Mouse (Mus musculus): ENCODE measurements around the gene Sh3gl1.
A peak's percentile ranks its signal among the peaks of the same experiment; 100 is the strongest.
"Not testable (repeated sequence)": the region's sequence is repeated elsewhere in the genome, so short reads cannot be mapped to it uniquely, and the experiment has no call there.

Sh3gl1 gene

DNA sequence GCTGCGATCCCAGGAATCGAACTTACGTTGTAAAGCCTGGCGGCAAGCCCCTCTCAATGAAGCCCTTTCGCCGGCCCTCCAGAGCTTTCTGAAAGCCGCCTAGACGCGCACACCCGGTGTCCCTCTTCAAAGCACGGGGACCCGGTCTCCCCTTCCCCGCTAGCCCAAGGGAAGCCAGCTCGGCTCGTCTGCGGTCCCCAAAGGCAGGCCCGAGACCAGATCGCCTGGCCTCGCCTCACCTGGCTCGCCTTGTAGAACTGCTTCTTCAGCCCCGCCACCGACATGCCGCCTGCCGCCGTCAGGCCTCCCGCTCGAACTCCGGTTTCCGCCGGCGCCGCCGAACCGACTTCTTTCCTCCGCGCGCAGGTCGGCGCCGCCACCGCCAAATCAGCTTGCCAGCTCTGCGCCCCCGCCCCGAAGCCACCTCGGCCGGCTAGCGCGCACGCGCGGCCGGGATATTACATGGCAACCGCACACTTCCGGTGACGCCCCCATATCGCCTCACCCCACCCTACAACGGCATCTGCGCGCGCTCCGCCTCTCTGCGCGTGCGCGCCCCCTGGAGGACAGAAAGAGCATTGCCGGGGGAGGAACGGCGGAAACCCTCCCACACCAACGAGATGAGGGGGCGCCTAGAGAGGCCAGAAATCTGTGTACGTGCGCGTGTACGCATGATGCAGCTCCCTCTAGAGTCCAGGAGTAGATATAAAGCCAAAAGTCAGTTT is at the start of gene Sh3gl1:
TSS of gene Sh3gl1 (minus strand) at position 460 of the 725 bp plus-strand sequence.
- DNase-seq = peak; percentile 99

DNA sequence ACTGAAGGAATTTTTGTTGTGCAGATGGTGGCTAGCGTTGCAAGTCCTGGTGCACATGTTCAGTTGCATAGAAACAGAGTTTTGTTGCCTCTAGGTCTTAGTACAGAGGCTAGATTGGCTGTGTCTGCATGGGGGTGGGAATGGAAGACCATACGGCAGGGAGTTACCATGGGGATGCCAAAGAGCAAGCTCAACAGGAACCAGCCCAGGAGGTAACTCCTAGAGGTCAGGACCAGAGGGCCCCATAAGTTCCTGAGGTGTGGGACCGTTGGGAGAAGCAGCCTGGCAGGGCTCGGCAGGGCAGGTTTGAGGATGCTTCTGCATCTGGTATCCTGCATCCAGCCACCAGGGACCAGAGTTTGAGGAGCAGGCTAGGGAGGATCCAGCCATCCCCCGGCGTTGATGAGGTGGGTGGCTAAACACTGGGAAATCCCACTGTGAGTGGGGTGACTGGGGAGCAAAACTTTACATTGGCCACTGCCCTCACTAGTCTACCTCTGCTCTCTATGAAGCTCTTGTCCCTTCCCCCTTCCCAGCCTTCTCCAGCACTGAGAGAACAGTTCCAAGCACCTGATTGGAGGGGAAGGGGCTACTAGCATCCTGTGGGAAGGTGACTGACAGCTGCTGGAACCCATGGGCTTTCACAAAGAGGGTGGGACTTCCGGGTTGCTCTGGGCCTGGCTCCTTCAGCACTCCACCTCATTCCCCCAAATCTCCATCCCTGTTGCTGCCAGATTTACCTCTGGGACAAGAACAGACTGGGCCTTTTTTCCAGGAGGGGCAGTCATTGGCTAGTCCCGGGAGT is 44.5 kb upstream of the Sh3gl1 start:
- peak; percentile 92 for DNase-seq

DNA sequence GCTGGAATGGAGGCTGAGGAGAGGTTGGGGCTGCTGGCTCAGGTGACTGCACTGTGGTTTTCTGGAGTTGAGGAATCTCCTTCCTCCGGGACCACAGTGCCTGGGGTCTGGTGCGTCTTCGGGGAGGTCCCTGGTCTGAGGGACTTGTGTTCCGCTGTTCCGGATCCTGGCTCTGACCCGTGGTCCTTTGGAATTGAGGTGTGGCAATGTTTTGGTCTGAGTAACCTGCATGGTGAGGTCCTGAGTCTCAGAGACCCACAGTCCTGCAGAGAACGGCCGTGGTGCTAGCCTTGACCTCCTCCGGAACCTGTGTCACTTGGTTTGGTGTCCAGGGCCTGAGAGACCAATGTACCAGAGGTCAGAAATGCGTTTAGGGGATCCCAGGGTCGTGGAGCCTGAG is 43.5 kb upstream of the Sh3gl1 start:
- no peak for DNase-seq

DNA sequence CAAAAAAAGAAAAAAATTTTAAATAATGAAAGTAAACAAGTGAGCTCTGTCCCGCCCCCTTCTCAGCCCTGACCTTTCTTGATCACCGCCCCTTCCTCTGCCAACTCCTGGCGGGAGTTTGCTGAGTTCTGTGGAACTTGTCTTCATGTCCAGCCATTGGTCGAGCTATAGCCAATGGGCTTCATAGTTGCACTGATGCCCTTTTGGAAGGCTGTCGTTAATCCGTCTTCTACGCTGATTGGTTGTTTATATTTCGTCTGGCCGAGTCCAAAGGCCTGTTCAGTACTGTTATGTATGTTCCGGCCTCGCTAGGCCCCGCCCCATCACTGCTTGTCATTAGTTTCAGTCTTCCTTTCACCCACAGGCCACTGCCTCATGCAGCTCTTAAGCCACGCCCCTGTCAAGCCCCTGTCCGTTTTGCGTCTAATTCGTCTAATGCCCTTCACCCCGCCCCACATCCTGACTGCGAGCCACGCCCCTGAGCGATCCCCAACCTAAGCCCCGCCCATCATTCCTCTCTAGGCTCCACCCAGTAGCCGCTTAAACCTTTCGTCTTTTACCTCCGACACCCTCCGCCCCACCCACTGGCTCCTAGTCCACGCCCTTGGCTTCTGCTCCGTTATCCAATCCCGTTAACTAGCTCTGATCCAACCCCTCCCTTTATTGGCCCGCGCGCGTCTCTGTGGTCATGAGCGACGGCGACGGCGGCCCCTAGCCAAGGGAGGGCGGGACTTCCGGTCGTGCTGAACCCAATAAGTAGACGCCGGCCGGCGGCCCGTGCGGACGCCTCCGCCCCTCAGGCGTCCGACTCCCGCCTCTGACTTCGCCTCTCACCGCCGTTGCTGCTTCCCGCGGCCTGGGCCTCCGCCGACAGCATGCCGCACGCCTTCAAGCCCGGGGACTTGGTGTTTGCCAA is 42.7 kb upstream of the Sh3gl1 start, which contains the start of gene Hdgfl2:
TSS of gene Hdgfl2 (plus strand) at position 755 of the 916 bp plus-strand sequence.
- DNase-seq = peak; percentile 100

DNA sequence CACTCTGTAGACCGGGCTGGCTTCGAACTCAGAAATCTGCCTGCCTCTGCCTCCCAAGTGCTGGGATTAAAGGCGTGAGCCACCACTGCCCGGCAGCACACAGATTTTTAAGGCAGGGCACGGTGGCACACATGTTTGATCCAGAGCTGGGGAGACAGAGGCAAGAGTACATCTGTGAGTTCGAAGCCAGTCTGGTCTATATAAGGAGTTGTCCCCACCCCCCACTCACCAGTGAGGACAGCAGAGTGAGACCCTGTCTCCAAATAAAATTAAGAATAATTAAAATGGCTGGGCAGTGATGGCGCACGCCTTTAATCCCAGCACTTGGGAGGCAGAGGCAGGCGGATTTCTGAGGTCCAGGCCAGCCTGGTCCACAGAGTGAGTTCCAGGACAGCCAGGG is 41.9 kb upstream of the Sh3gl1 start:
- peak; percentile 10 for DNase-seq

DNA sequence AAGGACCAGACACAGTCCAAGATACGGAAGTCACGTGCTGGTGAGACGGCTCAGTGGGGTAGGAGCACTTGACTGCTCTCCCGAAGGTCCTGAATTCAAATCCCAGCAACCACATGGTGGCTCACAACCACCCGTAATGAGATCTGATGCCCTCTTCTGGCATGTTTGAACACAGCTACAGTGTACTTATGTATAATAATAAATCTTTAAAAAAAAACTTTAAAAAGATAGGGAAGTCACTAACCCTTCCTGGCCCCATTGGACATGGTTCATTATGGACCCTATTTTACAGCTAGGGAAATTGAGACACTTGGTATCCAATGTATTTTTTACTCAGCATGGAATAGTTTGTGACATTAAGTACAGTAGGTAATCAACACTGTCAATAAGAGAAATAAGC is 41.1 kb upstream of the Sh3gl1 start:
- no peak for DNase-seq

DNA sequence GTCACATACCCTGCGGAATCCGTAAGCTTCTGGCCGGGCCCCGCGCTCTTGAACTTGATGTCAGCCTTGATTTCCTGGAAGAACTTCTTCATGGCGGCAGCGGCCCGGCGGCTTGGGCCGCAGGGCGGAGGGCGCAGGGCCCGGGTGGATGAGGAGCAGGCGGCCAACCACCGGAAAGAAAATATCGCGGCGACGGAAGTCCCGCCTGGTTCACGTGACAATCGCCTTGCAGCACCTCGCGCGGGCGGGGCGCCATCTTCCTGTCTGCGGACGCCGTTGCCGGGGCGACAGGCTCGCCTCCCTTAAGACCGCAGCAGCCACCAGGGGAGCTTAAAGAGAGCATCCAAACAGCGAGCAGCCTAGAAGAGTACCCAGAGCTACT is 38.4 kb upstream of the Sh3gl1 start, which contains the start of gene Ubxn6:
TSS of gene Ubxn6 (minus strand) at position 202 of the 382 bp plus-strand sequence.
- DNase-seq = peak; percentile 98

DNA sequence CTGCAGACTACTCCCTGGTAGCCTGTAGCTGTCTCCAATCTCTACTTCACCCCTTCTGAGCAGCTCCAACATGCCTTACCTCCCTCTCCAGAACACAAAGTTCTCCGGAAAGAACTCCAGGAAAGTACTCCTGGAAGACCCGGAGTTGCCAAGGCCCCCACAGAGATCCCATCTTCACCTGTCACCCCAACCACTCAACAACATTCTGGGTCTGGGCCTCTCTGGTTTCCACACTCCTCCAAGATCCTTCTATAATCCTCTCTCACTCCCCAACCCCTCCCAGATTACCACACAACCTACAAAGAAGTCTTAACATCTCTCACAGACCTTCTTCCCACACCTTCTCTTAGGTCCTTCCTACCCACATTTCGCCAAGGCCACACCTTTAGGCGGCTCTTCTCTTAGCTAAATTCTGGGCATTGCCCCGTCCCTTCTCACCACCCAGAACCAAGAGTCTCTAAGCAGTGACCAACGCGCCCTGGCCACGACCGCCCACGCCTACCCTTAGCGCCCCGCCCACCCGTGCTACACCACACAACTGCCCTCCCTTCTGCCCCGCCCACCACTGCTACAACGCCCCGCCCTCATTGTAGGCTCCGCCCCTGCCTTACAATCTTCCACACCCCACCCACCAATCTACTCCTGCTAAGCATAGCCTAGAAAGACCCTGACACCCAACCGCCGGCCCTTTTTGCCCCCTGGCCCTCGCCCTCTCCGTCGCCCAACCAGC is 37.8 kb upstream of the Sh3gl1 start:
- peak; percentile 89 for DNase-seq

DNA sequence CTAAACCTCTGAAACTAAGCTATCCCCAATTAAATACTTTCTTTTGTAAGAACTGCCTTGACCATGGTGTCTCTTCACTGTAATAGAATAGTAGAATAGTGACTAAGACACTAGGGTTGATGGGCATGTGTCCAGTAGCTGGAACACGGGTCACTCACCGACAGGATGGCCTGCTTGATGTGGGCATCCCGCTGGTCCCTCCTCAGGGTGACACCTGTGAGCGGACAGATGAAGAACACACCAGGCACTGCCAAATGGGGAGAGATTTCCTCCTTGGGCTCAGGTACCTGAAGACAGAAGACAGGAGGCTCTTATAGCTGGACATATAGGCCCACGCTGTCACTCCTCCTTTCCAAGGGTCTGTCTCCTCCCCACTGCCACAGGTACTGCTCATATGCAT is 35.8 kb upstream of the Sh3gl1 start:
- no peak for DNase-seq

DNA sequence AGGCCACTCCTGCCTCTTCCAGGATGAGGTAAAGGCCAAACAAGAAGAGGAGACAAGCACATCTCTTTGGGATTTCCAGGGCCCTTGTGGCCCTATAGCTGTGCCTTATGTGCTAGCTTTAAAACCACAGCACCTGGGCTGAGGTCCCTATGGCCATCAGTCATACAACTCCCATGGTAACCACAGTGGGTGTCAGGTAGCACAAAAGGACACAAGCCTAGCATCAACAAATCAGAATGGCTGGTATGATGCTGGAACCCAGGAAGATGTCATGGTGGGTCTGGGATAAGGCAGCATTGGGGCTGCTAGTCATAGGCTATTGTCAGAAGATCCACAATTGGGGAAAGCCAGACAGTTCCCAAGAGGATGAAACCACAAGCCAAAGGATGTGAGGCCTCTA is 34.7 kb upstream of the Sh3gl1 start:
- no peak for DNase-seq

DNA sequence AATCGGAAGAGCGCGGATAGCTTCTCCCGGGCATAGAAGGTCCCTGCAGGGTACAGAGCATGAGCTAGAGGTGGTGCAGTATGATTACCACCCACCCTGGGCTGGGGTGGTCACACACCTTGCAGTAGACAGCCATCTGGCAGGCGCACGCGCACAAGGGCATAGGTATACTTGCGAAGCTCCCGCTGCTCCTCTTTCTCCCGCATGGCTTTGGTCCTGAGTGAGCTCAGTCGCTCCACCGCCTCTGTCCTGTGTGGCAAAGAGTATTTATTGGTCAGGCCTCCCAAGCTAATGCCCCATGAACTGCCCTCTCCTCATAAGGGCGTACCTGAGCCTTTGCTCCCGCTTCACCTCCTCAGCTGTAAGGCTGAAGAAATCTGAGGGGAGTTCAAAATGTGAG is 32.6 kb upstream of the Sh3gl1 start:
- no peak for DNase-seq

DNA sequence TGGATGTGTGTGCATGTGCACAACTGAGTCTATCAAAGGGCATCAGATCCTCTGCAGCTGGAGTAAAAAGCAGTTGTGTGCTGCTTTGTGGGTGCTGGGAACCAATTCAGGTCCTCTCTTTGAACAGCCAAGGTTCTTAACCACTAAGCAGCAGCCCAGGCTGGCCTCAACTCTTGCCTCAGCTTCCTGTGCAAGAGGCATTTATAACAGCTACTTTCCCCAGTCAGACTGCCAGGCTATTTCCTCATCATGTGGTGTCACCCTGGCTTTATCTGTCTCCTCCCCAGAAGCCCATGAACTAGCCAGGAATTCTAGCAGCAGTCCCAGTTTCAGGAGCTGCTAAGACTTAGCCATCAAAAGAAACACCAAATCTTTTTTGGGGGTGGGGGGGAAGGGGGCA is 30.0 kb upstream of the Sh3gl1 start:
- DNase-seq = no peak

DNA sequence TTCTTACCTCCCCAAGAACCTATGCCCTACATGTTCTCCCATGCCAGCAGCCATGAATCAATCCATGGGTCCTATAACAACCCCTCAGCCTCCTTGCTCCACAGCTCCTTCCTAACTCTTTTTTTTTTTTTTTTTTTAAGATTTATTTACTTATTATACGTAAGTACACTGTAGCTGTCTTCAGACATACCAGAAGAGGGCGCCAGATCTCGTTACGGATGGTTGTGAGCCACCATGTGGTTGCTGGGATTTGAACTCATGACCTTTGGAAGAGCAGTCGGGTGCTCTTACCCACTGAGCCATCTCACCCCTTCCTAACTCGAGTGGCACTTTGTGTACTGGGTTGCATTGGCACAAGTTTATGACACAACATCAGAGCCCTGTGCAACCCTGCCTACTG is 29.3 kb upstream of the Sh3gl1 start:
- not testable (repeated sequence) for DNase-seq

DNA sequence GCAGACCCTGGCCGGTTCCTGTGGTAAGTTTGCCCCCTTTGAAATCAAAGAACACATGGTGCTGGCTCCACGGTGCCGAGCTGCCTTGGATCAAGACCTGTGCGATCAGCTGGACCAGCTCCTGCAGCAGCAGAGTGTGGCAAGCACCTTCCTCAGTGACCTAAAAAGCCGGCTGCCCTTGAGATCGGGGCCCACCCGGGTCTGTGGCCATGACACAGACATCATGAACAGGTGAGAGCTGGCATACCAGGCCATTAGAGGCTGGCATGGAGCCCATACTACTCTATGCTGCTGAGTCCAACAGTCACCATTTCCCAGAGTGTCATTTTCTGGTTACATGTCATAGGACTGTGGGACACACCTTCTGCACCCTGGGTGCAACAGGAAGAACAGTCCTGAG is 25.6 kb upstream of the Sh3gl1 start:
- no peak for DNase-seq

DNA sequence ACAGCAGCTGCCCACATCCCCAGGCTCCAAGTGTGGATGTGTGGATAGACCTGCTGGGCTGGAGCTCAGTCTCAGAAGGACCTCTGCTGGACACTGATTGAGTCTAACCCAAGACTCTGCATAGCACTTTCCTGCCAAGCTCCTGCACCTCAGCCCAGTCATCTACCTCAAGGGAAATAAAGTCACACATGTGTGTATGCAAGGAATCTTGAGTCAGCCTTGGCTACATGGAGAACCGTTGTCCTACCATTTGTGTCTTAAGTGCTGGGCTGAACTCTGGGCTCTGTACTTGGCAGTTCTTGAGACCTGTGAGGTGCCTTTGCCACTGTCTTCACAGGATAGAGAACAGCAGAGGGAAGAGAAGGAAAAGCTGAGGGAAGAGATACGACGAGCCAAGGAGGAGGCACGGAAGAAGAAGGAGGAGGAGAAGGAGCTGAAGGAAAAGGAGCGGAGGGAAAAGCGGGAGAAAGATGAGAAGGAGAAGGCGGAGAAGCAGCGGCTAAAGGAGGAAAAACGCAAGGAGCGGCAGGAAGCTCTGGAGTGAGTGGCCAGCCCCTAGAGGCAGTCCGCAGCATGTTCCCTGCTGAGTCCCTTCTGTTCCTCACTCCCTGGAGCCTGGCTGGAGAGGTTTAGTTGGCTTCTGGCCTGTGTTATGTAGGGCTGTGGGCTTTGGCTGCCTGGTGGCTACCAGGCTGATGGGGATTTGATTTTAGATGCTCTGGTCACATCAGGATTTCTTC is 21.1 kb upstream of the Sh3gl1 start:
- DNase-seq = no peak

DNA sequence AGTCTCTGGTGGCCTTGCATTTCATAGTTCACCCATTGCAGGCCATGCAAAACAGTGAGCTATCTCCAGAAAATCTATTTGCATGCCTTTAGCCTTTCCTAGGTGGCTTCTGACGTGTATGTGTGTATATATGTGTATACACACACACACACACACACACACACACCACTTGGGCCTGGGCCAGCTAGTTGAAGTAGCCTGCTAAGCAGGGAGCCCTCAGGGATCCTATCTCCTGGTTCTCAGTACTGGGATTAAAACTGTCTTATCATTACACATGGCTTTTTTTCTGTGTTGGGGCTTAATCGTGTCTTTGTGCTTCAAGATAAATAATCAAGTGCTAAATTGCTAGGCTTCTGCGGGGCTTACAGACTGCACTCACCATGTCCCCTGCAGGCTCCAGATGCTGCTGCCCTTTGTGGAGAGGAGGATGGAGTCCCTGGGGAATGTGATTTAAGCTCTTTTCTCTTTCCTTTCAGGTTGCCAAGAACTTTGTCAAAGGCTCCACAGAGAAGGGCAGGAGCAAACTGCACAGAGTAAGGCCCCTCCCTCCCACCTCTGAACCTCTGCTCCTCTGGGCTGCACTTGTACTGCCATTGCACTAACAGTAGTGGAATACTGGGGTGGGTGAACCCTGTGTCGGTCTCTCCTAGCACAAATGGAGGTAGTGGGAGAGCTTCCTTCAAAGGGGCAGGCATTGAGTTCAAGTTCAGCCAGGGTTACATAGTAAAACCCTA is 19.7 kb upstream of the Sh3gl1 start:
- DNase-seq = no peak

DNA sequence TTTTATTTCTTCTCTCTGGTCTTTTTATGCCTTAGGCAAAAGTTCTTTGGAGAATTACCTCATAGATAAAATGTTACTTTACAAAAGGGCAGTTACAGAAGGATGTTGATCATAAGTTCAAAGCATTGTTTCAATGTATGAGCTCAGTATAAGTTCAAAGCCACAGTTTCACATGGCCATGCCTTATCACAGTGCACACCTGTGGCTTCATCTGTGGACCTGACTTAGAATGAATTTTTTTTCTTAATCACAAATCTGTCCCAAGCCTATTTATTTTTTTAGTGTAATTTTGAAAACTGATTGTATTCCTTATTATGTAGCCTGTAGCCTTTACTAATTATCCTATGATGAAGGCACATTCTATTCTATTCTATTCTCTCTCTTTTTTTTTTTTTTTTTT is 18.5 kb upstream of the Sh3gl1 start:
- no peak for DNase-seq

DNA sequence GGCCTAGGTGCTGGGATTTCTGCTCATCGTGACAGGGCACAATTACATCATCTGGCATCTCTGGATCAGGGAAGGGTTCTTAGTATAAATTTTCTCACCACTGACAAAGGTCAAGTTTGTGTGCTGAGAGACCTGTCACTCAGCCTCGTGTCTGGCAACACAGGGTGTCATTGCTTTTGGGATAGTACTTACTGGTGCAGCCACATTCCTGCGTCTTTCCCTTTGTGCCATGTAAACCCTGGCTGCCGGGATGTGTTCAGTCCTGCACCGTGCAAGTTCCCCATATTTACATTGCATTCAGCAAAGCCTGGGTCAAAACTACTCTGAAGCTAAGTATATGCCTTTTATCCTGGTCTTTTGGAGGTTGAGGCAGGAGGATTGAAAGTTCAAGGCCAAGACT is 14.9 kb upstream of the Sh3gl1 start:
- no peak for DNase-seq

DNA sequence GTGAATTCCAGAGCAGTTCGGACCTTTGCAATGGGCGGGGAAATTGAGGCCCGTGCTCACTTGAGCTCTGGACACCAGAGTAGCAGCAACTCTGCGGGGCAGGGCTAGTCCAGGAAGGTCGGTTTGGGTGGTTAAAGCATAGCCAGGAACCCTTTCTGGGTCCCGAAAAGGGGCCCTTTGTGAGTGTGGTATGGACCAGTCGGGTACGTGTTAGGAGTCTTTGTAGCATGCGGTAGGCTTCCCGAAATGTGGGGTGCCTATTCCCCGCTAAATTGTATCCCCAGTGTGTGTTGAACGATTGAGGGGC is 4.4 kb upstream of the Sh3gl1 start:
- no peak for DNase-seq

DNA sequence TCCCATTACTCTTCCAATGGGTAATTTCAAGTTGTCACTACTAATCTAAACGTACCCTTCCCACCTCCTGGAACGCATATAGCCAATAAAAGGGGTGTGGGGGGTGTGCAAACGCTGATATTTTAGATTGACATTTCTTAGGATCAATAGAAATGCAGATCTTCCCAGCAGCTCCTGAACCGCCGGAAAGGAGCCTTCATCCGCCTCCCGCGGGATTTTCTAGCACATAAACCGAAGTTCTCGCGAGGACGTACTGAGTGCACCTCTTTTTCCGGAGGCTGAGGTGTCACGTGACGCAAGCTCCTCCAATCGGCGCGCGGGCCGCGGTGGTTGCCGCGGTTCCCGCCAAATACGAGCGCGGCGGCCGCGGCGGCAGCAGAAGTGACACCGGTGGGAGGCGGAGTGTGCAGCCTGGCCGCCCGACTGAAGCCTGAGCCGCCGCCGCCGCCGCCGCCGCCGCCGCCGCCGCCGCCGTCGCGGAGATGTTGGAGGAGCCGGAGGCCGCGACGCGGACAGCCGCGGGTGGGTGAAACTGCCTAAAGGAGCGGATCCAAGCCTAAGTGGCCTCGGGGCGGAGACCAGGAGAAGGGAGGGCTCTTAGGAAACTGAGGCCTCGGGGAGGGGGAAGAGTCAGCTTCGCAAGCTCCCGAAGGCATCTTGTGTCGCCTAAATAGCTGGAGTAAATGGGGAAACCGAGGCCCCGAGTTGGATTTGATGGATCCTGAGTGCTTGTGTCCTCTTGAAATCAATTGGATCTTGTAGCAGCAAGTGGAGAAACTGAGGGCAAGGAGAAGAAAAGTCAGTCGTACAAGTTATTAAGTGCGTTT is 3.8 kb upstream of the Sh3gl1 start, which contains the start of gene Chaf1a:
TSS of gene Chaf1a (plus strand) at position 410 of the 827 bp plus-strand sequence.
- peak; percentile 99 for DNase-seq

All from retina, postnatal 1 day (tissue).